Mouse (Mus musculus) kidney, postnatal 0 days (tissue): Measurements from ENCODE around the gene Csrp1. TPM values are rescaled to one million over a fixed set of nuclear protein-coding genes. Genes with fewer than 3 reads are reported as not detected.

Source experiments
- ATAC-seq: fragments of 200-750 bp; cut with Nextera tagmentation; replicated peaks from 2 replicates; pipeline ENCODE4 v1.8.0; 2017; ENCODE audit warnings: low read depth, moderate number of reproducible peaks, moderate TSS enrichment, moderate library complexity; ENCODE audit not compliant: low FRiP score
- DNase-seq: peaks from one replicate; pipeline ENCODE4 v3.0.0-alpha.2; 2016; ENCODE audit warnings: low spot score
- H3K27ac ChIP-seq: fragments of 300-500 bp; sonication (generic); 2 replicates; pipeline ENCODE4 v1.5.1; 2014; ENCODE audit warnings: mild to moderate bottlenecking
- H3K27me3 ChIP-seq: fragments of 300-500 bp; sonication (generic); 2 replicates; pipeline ENCODE4 v1.6.1; 2014; ENCODE audit warnings: low read length, mixed read lengths; ENCODE audit not compliant: insufficient read depth
- H3K36me3 ChIP-seq: fragments of 300-500 bp; sonication (generic); 2 replicates; pipeline ENCODE4 v1.6.1; 2014; ENCODE audit warnings: low read length, mixed read lengths; ENCODE audit not compliant: insufficient read depth
- H3K4me1 ChIP-seq: fragments of 300-500 bp; sonication (generic); replicated peaks from 2 replicates; pipeline ENCODE4 v1.6.1; 2014; ENCODE audit warnings: antibody characterized with exemption, low read length, mixed read lengths; ENCODE audit not compliant: insufficient read depth
- H3K4me2 ChIP-seq: fragments of 300-500 bp; sonication (generic); 2 replicates; pipeline ENCODE4 v1.6.1; 2014; ENCODE audit warnings: mild to moderate bottlenecking, low read length, moderate library complexity, mixed read lengths
- H3K4me3 ChIP-seq: fragments of 300-500 bp; sonication (generic); replicated peaks from 2 replicates; pipeline ENCODE4 v1.5.1; 2014; ENCODE audit warnings: low read depth, low read length
- H3K9ac ChIP-seq: fragments of 300-500 bp; sonication (generic); 2 replicates; pipeline ENCODE4 v1.6.1; 2014; ENCODE audit warnings: low read depth, low read length
- H3K9me3 ChIP-seq: fragments of 300-500 bp; sonication (generic); replicated peaks from 2 replicates; pipeline ENCODE4 v1.6.1; 2016; ENCODE audit warnings: low read length, inconsistent platforms, mixed read lengths
- CTCF ChIP-seq: IDR thresholded peaks from 2 replicates; pipeline ENCODE4 v1.5.1; 2016; ENCODE audit warnings: antibody characterized with exemption, low read depth, mild to moderate bottlenecking, moderate library complexity
- WGBS: fragments of 180-500 bp; shearing (Covaris S2); extraction: QIAGEN DNeasy Blood & Tissue Kit; methylation state at CpG from one replicate; pipeline ENCODE4 v1.1.7; 2014; 5-methylcytosine and 5-hydroxymethylcytosine counted together
- polyA plus RNA-seq: library from polyadenylated mRNA; unstranded; fragments of >200 nt; fragmentation: Nextera tagmentation; extraction: Ambion mirVana; gene quantifications from 2 replicates; pipeline ENCODE4 v1.2.1, GENCODE M21; 2015

Gene Csrp1
- polyA plus RNA-seq, 1 experiment from 2014 or later: 189 TPM

- H3K9ac ChIP-seq: no peak overlapping the region
- TF ChIP-seq CTCF: no peak
- H3K4me2 ChIP-seq: no peak overlapping the region
- DNase-seq (no peak), ATAC-seq (no peak)
- no peaks in the 10 kb centered on the region for H3K27me3 ChIP-seq
- H3K4me1 ChIP-seq: peaks cover 8% of the 10 kb centered on the region
- H3K27ac ChIP-seq: no peak overlapping the region
- H3K36me3 ChIP-seq: no peaks in the 10 kb centered on the region
- 27% methylated on average over 8 of the region's 8 CpGs for WGBS
- no peak overlapping the region for H3K4me3 ChIP-seq
- H3K9me3 ChIP-seq: no peaks in the 10 kb centered on the region
Observed at GRCm38 (mm10) chr1:135799109-135799627, 79.3 kb downstream of the Csrp1 start.

GRCm38 (mm10) chr1:135800192-135800950, 80.5 kb downstream of the Csrp1 start:
- DNase-seq (no peak), ATAC-seq (0 out of 2 replicates have a peak, but pooled peaks have one; percentile 47)
- Histone ChIP-seq H3K4me2 (no peak overlapping the region), H3K4me1 (peaks cover 8% of the 10 kb centered on the region), H3K36me3 (no peaks in the 10 kb centered on the region), H3K9ac (no peak overlapping the region), H3K27me3 (no peaks in the 10 kb centered on the region), H3K27ac (no peak overlapping the region), H3K4me3 (no peak overlapping the region), H3K9me3 (no peaks in the 10 kb centered on the region)
- no peak for TF ChIP-seq CTCF
- WGBS: 43% methylated on average over 8 of the region's 8 CpGs

Other genes with a start within 250 kb of the Csrp1 start
- gene Nav1, start 112.8 kb upstream of the Csrp1 start, polyA plus RNA-seq: 9.1 and 9.3 TPM in 2 replicates
- 76.4 and 78.4 TPM in 2 replicates for gene Phlda3, start 46.1 kb downstream of the Csrp1 start, polyA plus RNA-seq
- gene Tnni1, start 59.4 kb downstream of the Csrp1 start, polyA plus RNA-seq: 7.9 and 8.9 TPM in 2 replicates
- gene Lad1, start 98.5 kb downstream of the Csrp1 start, polyA plus RNA-seq: 28.4 and 33.2 TPM in 2 replicates
- gene Tnnt2, start 116.3 kb downstream of the Csrp1 start, polyA plus RNA-seq: 2.0 and 5.7 TPM in 2 replicates
- 0.22 and 0.24 TPM in 2 replicates for gene Pkp1, start 199.1 kb downstream of the Csrp1 start, polyA plus RNA-seq